Mouse (Mus musculus) small intestine, adult 2 months (tissue): ENCODE data around the gene Mmp2.

ENCODE experiments used
- CTCF ChIP-seq: fragments of 200-500 bp; IDR thresholded peaks from 2 replicates; pipeline ENCODE4 v1.5.1; 2012; ENCODE audit warnings: low read depth, mild to moderate bottlenecking, control low read depth, inconsistent platforms, low read length, moderate library complexity, mixed read lengths; ENCODE audit not compliant: insufficient replicate concordance, insufficient read length; ENCODE audit errors: extremely low read depth
- POLR2A ChIP-seq: fragments of 200-500 bp; IDR thresholded peaks from 2 replicates; pipeline ENCODE4 v1.6.1; 2012; ENCODE audit warnings: low read depth, mild to moderate bottlenecking, control low read depth, inconsistent platforms, low read length, moderate library complexity

DNA sequence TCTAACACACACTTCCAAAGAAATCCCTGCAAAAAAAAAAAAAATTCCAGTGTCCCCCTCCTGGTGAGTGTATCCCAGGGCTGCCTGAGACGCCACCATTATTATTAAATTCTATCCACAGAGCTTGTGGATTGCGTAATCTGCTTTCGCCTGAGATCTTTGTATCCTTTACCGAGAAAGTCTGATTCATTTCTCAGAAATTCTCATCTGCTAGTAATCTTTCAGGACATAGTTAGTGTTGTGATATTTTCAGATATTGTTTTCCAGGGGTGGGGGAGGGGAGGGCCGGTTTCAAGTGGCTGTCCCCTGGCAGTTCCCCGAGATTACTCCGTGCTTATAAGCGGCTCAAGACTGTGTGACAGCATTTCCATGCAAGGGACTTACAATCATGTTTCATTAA lies 25.9 kb upstream of the Mmp2 start:
- TF ChIP-seq CTCF (no peak), POLR2A (no peak)
